Mouse (Mus musculus) left cerebral cortex, postnatal 25 days (tissue): ENCODE measurements around the gene Taf6l. TPM values are rescaled to one million over a fixed set of nuclear protein-coding genes. Genes with fewer than 3 reads are reported as not detected.

Source experiments
- DNase-seq, 2 experiments: peaks; one replicate each; pipeline ENCODE4 v3.0.0; 2022; ENCODE audit warnings: low spot score in 2 of 2, mixed read lengths in 1 of 2
- intact Hi-C: fragments of 180-260 bp; cut with DNase I; formaldehyde crosslinking; loops from one replicate; pipeline ENCODE4 v1.15.1; 2025
- total RNA-seq, 2 experiments: library from RNA; stranded (reverse); gene quantifications; 2 replicates each; pipeline ENCODE4 v1.2.3; 2021

The Taf6l gene
- total RNA-seq, result 10 to 100 TPM; 12.0 to 12.4 TPM

- DNase-seq, result peak; percentile 93 to 98
- intact Hi-C loops, result no loop called here
Observed at GRCm38 (mm10) chr19:8786008-8786781, at the start of gene Taf6l. Gene Taf6l (minus strand): TSS chr19:8786417.

- no peak for DNase-seq
- intact Hi-C loops, result no loop called here
Observed at GRCm38 (mm10) chr19:8832971-8833370, 46.8 kb upstream of the Taf6l start.

DNA sequence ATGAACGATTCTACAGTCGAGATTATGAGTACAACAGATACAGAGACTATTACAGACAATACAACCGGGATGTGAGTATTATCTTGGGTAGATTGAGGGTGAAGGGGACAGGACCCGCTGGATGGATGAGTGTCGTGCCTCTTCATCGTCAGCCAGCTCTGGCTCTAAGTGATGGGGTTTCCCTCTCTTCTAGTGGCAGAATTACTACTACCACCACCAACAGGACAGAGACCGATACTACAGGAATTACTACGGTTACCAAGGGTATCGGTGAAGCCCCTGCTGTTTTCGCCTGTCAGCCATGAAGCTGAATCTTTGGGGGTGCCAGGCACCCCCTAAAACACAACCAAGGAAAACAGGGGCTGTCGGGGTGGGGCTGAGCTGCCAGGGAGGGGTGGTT, 45.0 kb upstream of the Taf6l start:
- intact Hi-C loops, result no loop called here
- DNase-seq, result no peak

- intact Hi-C loops, result no loop called here
- no peak for DNase-seq
Observed at GRCm38 (mm10) chr19:8830664-8831063, 44.4 kb upstream of the Taf6l start.

DNA sequence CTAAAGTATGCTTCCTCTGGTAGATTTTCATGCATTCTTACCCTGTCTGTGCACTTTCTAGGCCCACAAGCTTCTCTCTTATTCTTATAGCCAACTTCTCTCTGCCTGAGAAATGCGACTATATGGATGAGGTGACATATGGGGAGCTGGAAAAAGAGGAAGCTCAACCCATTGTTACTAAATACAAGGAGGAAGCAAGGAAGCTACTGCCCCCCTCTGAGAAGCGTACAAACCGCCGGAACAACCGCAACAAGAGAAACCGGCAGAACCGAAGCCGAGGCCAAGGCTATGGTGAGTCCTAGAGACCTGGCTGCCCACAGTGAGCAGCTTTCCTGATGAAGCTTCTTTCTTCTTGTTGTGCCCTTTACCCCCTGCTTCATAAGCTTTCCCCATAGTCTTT, 43.4 kb upstream of the Taf6l start, which contains the start of gene AC129217.1:
TSS of gene AC129217.1 (plus strand) at position 114 of the 400 bp plus-strand sequence.
- intact Hi-C loops, result no loop called here
- DNase-seq, result no peak

- no peak for DNase-seq
- intact Hi-C loops, result loop anchor here (5.0 kb wide), 1 partner anchor 80 kb away; the partner anchor contains the start of genes 1700092M07Rik and Stx5a
Observed at GRCm38 (mm10) chr19:8822696-8823095, 36.5 kb upstream of the Taf6l start.

- no peak for DNase-seq
- intact Hi-C loops, result loop anchor here (5.0 kb wide), 1 partner anchor 79 kb away; the partner anchor contains the start of genes 1700092M07Rik and Stx5a
Observed at GRCm38 (mm10) chr19:8821146-8821545, 34.9 kb upstream of the Taf6l start.

GRCm38 (mm10) chr19:8820424-8820956, 34.3 kb upstream of the Taf6l start:
- intact Hi-C loops, result loop anchor here (5.0 kb wide), 1 partner anchor 78 kb away; the partner anchor contains the start of genes 1700092M07Rik and Stx5a
- peak in 1 of 2 experiments; percentile 37 for DNase-seq

DNA sequence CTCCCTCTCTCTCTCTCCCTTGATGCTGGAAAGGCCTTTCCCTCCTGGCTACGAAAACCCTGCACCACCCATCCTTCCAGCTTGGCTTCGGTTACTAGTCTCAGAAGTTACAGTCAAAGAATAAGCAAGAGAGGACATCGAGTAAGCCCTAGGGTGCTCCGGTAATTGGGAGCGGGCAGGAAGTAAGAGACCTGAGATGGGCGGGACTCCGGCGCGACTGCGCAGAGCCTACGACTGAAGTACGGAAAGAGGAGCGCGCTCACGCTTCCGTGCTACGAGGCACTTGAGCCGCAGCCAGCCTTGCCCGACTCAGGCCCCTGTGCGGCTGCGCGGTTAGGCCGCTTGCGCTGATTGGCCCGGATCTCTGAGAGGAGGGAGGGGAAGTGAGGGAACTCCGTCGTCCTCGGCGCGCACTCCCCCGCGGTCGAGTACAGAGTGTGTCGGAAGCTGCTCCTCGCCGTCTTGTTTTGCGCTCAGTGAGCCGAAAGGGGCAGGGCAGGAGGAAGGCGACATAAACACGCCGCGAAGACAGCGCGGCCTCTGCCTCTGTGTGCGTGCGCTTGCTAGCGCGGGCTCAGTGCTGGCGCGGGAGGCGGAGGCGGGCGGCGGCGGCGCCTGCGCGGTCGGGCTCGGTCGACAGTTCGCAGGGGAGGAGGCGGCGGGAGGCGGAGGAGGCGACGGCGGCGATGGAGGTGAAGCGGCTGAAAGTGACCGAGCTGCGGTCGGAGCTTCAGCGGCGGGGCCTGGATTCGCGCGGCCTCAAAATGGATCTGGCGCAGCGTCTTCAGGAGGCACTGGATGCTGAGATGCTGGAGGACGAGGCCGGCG, 33.6 kb upstream of the Taf6l start, which contains the start of gene Hnrnpul2:
TSS of gene Hnrnpul2 (plus strand) at position 415 of the 828 bp plus-strand sequence.
- intact Hi-C loops, result loop anchor here (1.0 to 5.0 kb wide), 5 partner anchors 17 to 253 kb away; partner anchors contain the start of genes 1700092M07Rik, Nxf1, Polr2g and Stx5a

DNA sequence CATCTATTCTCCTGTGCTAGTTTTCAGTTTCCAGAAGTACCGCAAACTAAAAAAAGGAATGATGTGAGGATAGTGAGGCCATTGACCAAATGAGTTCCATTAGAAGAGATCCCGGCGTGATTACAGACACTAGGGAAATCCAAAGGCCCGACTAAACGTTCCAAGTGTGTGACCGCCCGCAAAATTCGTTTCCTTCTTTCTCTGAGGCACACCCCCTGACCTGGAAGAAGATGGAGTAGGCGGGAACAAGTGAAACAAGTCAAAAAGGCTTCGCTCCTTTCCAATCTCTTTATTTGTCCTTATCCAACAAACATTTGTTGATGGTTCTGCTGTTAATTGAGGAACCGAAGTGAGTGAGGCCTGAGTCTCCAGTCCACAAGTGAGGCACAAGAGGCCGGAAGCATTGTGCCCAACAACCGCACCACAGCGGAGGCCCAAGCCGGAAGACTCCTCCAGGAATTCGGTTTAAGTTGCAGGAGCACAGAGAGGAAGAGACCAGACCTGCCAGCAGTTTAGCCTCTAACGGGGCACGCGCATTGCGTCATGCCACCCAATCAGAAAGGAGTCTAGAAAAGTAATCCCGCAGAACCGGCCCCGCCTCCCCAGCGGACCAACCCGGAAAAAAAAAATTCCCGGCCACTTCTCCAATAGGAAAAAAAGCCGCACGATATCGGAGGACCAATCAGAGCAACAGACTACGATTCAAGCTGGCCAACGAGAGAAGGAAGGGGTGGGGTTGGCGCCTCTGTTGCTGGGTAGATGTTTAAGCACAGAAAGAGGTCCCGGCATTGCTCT, 32.8 kb upstream of the Taf6l start, which contains the start of gene Ttc9c:
TSS of gene Ttc9c (minus strand) at position 533 of the 795 bp plus-strand sequence.
- peak; percentile 96 to 100 for DNase-seq
- intact Hi-C loops, result loop anchor here (1.0 to 5.0 kb wide), 4 partner anchors 16 to 252 kb away; partner anchors contain the start of genes Nxf1, Polr2g and Zbtb3

More for the DNA sequence above, 33.6 kb upstream of the Taf6l start, which contains the start of gene Hnrnpul2:
- peak; percentile 99 for DNase-seq

- no peak for DNase-seq
- intact Hi-C loops, result loop anchor here (2.0 to 5.0 kb wide), 3 partner anchors 16 to 251 kb away; partner anchors contain the start of genes Nxf1 and Zbtb3
Observed at GRCm38 (mm10) chr19:8818301-8818798, 32.1 kb upstream of the Taf6l start.

GRCm38 (mm10) chr19:8817001-8817400, 30.8 kb upstream of the Taf6l start:
- intact Hi-C loops, result loop anchor here (5.0 kb wide), 2 partner anchors 60 to 250 kb away; partner anchors contain the start of gene Nxf1
- no peak for DNase-seq

- no peak for DNase-seq
- intact Hi-C loops, result loop anchor here (5.0 kb wide), 2 partner anchors 59 to 249 kb away; partner anchors contain the start of gene Nxf1
Observed at GRCm38 (mm10) chr19:8815812-8816211, 29.6 kb upstream of the Taf6l start.

GRCm38 (mm10) chr19:8806810-8807209, 20.6 kb upstream of the Taf6l start:
- intact Hi-C loops, result no loop called here
- DNase-seq, result no peak

DNA sequence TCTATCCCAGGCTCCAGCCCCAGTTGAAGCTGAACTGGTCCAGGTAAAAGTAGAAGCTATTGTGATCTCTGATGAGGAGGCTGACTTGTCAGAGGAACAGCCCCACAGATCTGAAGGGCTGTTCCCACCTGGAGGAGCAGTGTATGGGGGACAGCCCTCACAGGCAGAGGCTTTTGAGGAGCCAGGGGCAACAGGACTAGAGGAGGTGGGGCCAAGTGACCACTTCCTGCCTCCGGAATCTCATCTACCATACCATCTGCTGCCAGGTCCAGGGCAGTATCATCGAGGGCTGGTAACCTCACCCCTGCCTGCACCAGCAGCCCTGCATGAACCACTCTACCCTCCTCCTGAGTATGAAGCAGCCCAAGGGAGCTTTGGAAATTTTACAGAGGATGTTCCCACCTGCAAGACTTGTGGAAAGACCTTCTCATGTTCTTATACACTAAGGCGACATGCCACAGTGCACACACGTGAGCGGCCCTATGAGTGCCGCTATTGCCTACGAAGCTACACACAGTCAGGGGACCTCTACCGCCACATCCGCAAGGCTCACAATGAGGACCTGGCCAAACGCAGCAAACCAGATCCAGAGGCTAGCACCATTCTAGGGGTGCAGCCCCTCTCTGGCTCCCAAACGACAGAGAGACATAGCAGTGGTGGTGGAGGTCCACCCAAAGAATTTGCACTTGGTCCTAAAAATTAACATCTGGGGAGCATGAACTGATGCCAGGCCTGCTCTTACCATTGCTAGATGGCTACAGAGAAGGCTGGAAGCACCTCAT, 17.9 kb upstream of the Taf6l start:
- intact Hi-C loops, result loop anchor here (2.0 kb wide), 1 partner anchor 15 kb away; the partner anchor contains the start of gene Ttc9c
- DNase-seq, result no peak

GRCm38 (mm10) chr19:8803204-8803780, 17.1 kb upstream of the Taf6l start:
- intact Hi-C loops, result loop anchor here (2.0 kb wide), 1 partner anchor 16 kb away; the partner anchor contains the start of gene Ttc9c
- DNase-seq, result no peak
